Mouse (Mus musculus) limb, embryonic 15.5 days (tissue): ENCODE measurements around the gene Ranbp2. TPM values are rescaled to one million over a fixed set of nuclear protein-coding genes. Genes with fewer than 3 reads are reported as not detected.

ENCODE experiments used
- ATAC-seq: fragments of 200-750 bp; cut with Nextera tagmentation; 2 replicates; pipeline ENCODE4 v1.8.0; 2017; ENCODE audit warnings: low read depth, moderate TSS enrichment; ENCODE audit not compliant: insufficient number of reproducible peaks, low FRiP score, low TSS enrichment
- H3K27ac ChIP-seq: fragments of 300-500 bp; sonication (generic); 2 replicates; pipeline ENCODE4 v1.5.1; 2015; ENCODE audit warnings: moderate library complexity, mild to moderate bottlenecking, inconsistent platforms
- H3K27me3 ChIP-seq: fragments of 300-500 bp; sonication (generic); 2 replicates; pipeline ENCODE4 v1.6.1; 2015; ENCODE audit warnings: inconsistent platforms
- H3K36me3 ChIP-seq: fragments of 300-500 bp; sonication (generic); 2 replicates; pipeline ENCODE4 v1.6.1; 2015; ENCODE audit warnings: inconsistent platforms
- H3K4me1 ChIP-seq: fragments of 300-500 bp; sonication (generic); 2 replicates; pipeline ENCODE4 v1.6.1; 2015; ENCODE audit warnings: inconsistent platforms
- H3K4me2 ChIP-seq: fragments of 300-500 bp; sonication (generic); 2 replicates; pipeline ENCODE4 v1.6.1; 2015; ENCODE audit warnings: mild to moderate bottlenecking, inconsistent platforms
- H3K4me3 ChIP-seq: fragments of 300-500 bp; sonication (generic); 2 replicates; pipeline ENCODE4 v1.5.1; 2015; ENCODE audit warnings: mild to moderate bottlenecking, inconsistent platforms
- H3K9ac ChIP-seq: fragments of 300-500 bp; sonication (generic); 2 replicates; pipeline ENCODE4 v1.6.1; 2015; ENCODE audit warnings: inconsistent platforms
- H3K9me3 ChIP-seq: fragments of 300-500 bp; sonication (generic); 2 replicates; pipeline ENCODE4 v1.6.1; 2016; ENCODE audit warnings: inconsistent platforms
- WGBS: fragments of 180-500 bp; shearing (Covaris S2); methylation state at CpG from one replicate; pipeline ENCODE4 v1.1.7; 2015; 5-methylcytosine and 5-hydroxymethylcytosine counted together
- polyA plus RNA-seq: library from polyadenylated mRNA; unstranded; fragments of >200 nt; fragmentation: Nextera tagmentation; extraction: Ambion mirVana; gene quantifications from 2 replicates; pipeline ENCODE4 v1.2.1, GENCODE M21; 2015

Ranbp2 gene
- polyA plus RNA-seq: 18.6 and 22.5 TPM in 2 replicates

GRCm38 (mm10) chr10:58446384-58447279 lies at the start of gene Ranbp2:
TSS of gene Ranbp2 (plus strand) at chr10:58446920.
- Histone ChIP-seq H3K4me1 (peaks cover 7% of the 10 kb centered on the region; the same call in 1 of the 2 replicates), H3K9ac (peak within 1 kb of the TSS; percentile 97), H3K4me3 (peak within 1 kb of the TSS; percentile 96), H3K4me2 (peak within 1 kb of the TSS; percentile 53), H3K36me3 (no peaks in the 10 kb centered on the region), H3K9me3 (no peaks in the 10 kb centered on the region), H3K27ac (peak within 1 kb of the TSS; percentile 98), H3K27me3 (no peaks in the 10 kb centered on the region)
- ATAC-seq: peak; percentile 97
- WGBS: under 1% methylated on average over 88 of the region's 91 CpGs

- H3K4me1 ChIP-seq: no peaks in the 10 kb centered on the region
- H3K27me3 ChIP-seq: no peaks in the 10 kb centered on the region
- H3K9me3 ChIP-seq: no peaks in the 10 kb centered on the region
- H3K9ac ChIP-seq: no peak overlapping the region
- ATAC-seq: no peak
- no peak overlapping the region for H3K4me2 ChIP-seq
- 84% methylated on average over 8 of the region's 8 CpGs for WGBS
- H3K4me3 ChIP-seq: no peak overlapping the region
- H3K36me3 ChIP-seq: peaks cover 18% of the 10 kb centered on the region
- H3K27ac ChIP-seq: no peak overlapping the region
Observed at GRCm38 (mm10) chr10:58398941-58399340, 47.8 kb upstream of the Ranbp2 start.

- Histone ChIP-seq H3K36me3 (peaks cover 23% of the 10 kb centered on the region), H3K27me3 (no peaks in the 10 kb centered on the region), H3K4me2 (no peak overlapping the region), H3K4me3 (no peak overlapping the region), H3K4me1 (no peaks in the 10 kb centered on the region), H3K9me3 (no peaks in the 10 kb centered on the region), H3K9ac (no peak overlapping the region), H3K27ac (no peak overlapping the region)
- ATAC-seq: no peak
- WGBS: 70% methylated on average over 3 of the region's 3 CpGs
Observed at GRCm38 (mm10) chr10:58401838-58402237, 44.9 kb upstream of the Ranbp2 start.

DNA sequence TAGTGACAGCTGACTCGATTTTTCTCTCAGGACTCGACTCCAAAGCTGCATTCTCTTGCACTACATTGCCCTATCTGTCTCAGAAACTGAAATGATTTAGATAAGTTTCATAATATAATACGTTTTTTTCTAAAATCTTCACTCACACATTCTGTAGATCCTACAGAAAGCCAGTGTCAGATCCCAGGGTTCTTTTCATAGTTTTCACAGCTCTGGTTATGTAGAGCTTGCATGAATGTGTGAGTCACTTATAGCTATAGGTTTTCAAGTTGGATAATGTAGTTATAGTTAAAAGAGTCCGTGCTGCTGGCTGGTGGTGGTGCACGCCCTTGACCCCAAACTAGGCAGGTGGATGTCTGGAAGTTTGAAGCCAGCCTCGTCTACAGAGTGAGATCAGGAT lies 42.1 kb upstream of the Ranbp2 start:
- 85% methylated on average over 6 of the region's 6 CpGs for WGBS
- Histone ChIP-seq H3K4me1 (no peaks in the 10 kb centered on the region), H3K4me2 (no peak overlapping the region), H3K27me3 (no peaks in the 10 kb centered on the region), H3K9me3 (no peaks in the 10 kb centered on the region), H3K27ac (no peak overlapping the region), H3K4me3 (no peak overlapping the region), H3K9ac (no peak overlapping the region), H3K36me3 (peaks cover 24% of the 10 kb centered on the region)
- ATAC-seq: no peak

- no peak for ATAC-seq
- Histone ChIP-seq H3K9ac (no peak overlapping the region), H3K9me3 (no peaks in the 10 kb centered on the region), H3K27me3 (no peaks in the 10 kb centered on the region), H3K4me1 (no peaks in the 10 kb centered on the region), H3K36me3 (peaks cover 29% of the 10 kb centered on the region), H3K4me3 (no peak overlapping the region), H3K4me2 (no peak overlapping the region), H3K27ac (no peak overlapping the region)
- 81% methylated on average over 4 of the region's 4 CpGs for WGBS
Observed at GRCm38 (mm10) chr10:58405285-58405948, 41.3 kb upstream of the Ranbp2 start.

DNA sequence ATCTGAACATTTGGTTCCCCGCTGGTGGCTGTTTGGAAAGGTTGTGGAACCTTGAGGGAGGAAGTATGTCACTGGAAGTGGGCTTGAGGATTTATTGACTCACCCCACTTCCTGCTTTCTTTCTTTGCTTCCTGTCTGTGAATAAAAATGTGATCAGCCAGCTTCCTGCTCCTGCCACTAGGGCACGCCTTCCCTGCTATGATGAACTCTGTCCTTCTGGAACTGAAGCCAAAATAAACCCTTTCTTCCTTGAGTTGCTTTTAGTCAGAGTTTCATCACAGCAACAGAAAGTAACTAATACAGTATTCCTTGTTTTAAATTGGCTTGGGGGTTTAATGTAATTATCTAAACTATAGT lies 40.8 kb upstream of the Ranbp2 start:
- 89% methylated on average over 2 of the region's 2 CpGs for WGBS
- H3K4me3 ChIP-seq: no peak overlapping the region
- H3K9ac ChIP-seq: no peak overlapping the region
- H3K36me3 ChIP-seq: peaks cover 31% of the 10 kb centered on the region
- ATAC-seq: no peak
- H3K9me3 ChIP-seq: no peaks in the 10 kb centered on the region
- H3K27me3 ChIP-seq: no peaks in the 10 kb centered on the region
- H3K27ac ChIP-seq: no peak overlapping the region
- H3K4me2 ChIP-seq: no peak overlapping the region
- no peaks in the 10 kb centered on the region for H3K4me1 ChIP-seq

GRCm38 (mm10) chr10:58412331-58412730 lies 34.4 kb upstream of the Ranbp2 start:
- Histone ChIP-seq H3K9me3 (no peaks in the 10 kb centered on the region), H3K36me3 (peaks cover 60% of the 10 kb centered on the region)

DNA sequence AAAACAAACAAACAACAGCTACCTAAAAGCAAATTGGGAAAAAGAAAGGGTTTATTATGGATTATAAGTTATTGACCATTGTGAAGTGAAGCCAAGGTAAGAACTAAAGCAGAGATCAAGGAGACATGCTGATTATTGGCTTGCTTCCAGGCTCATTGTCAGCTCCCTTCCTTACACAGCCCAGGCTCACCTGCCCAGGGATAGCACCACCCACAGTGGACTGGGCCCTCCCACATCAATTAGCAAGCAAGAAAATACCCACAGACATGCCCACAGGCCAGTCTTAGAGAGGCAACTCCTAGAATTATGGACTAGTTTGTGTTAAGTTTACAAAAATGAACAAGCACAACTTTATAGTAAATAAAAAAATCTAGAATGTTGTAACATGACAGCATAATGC lies 33.9 kb upstream of the Ranbp2 start:
- H3K9me3 ChIP-seq: no peaks in the 10 kb centered on the region
- no peaks in the 10 kb centered on the region for H3K4me1 ChIP-seq
- H3K9ac ChIP-seq: no peak overlapping the region
- no peak overlapping the region for H3K4me3 ChIP-seq
- H3K27me3 ChIP-seq: no peaks in the 10 kb centered on the region
- peaks cover 60% of the 10 kb centered on the region for H3K36me3 ChIP-seq
- ATAC-seq: no peak
- no peak overlapping the region for H3K27ac ChIP-seq
- H3K4me2 ChIP-seq: no peak overlapping the region

More at GRCm38 (mm10) chr10:58412331-58412730, 34.4 kb upstream of the Ranbp2 start:
- 88% methylated on average over 4 of the region's 4 CpGs for WGBS
- no peak overlapping the region for H3K4me2 ChIP-seq
- no peak for ATAC-seq
- H3K4me3 ChIP-seq: no peak overlapping the region
- H3K27me3 ChIP-seq: no peaks in the 10 kb centered on the region
- H3K9ac ChIP-seq: no peak overlapping the region
- H3K27ac ChIP-seq: no peak overlapping the region
- no peaks in the 10 kb centered on the region for H3K4me1 ChIP-seq

DNA sequence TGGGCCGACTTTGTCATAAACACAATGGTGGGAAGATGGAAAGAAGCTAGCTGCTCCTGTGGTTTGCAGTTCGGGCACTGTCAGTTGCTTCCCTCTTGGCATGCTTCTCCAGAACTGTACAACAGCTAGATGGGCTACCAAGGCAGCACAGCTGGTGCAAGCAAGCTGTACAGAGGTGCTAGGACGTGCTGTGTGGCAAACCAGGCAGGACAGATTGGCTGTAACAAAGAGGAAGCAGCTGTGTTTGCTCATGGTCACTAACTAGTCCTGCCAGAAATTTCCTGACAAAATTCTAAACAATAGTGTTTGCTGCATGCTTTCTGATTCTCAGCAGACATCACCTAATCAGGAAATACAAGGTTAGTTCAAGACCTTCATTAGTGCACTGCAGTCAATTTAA lies 30.0 kb upstream of the Ranbp2 start:
- WGBS: 87% methylated on average over 3 of the region's 3 CpGs
- no peak for ATAC-seq
- no peak overlapping the region for H3K4me3 ChIP-seq
- no peaks in the 10 kb centered on the region for H3K9me3 ChIP-seq
- H3K27me3 ChIP-seq: no peaks in the 10 kb centered on the region
- H3K4me1 ChIP-seq: no peaks in the 10 kb centered on the region
- H3K9ac ChIP-seq: no peak overlapping the region
- H3K4me2 ChIP-seq: no peak overlapping the region
- no peak overlapping the region for H3K27ac ChIP-seq
- H3K36me3 ChIP-seq: peaks cover 40% of the 10 kb centered on the region

DNA sequence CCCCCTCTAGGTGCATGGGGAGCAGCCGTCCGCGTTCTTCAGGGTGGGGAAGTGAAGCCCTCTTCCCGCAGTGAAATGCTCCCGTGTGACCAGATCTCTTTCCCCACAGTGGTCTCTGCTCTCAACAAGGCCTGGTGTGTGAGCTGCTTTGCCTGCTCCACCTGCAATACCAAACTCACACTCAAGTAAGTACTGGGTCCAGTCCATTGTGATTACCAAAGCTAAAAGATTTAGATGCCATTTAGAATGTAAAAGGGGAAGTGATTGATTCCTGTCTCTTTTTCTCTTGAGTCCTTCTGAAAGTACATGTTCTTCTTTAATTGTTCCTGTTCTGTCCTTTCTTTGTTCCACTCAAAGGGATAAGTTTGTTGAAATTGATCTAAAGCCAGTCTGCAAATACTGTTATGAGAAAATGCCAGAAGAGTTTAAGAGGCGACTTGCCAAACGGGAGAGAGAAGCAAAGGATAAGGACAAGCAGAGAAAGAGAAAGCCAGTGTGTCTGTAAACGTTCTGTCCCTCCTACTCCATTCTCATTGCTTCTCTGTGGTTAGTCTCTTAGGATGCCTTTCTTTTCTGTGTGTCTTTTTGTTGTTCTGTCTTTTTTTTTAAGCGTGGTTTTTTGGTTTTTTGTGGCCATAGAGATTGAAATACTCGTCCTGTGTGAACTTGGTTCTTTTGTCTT lies 28.3 kb upstream of the Ranbp2 start:
- no peaks in the 10 kb centered on the region for H3K27me3 ChIP-seq
- no peak for ATAC-seq
- H3K36me3 ChIP-seq: peaks cover 33% of the 10 kb centered on the region
- H3K4me2 ChIP-seq: no peak overlapping the region
- H3K9ac ChIP-seq: no peak overlapping the region
- H3K27ac ChIP-seq: no peak overlapping the region
- WGBS: 85% methylated on average over 10 of the region's 10 CpGs
- H3K4me3 ChIP-seq: no peak overlapping the region
- H3K9me3 ChIP-seq: no peaks in the 10 kb centered on the region
- no peaks in the 10 kb centered on the region for H3K4me1 ChIP-seq

GRCm38 (mm10) chr10:58427930-58428329 lies 18.8 kb upstream of the Ranbp2 start:
- H3K4me3 ChIP-seq: no peak overlapping the region
- ATAC-seq: no peak
- WGBS: 90% methylated on average over 2 of the region's 2 CpGs

GRCm38 (mm10) chr10:58445850-58446249 lies 870 bp upstream of the Ranbp2 start:
- Histone ChIP-seq H3K4me3 (peak overlapping the region; percentile 96), H3K9ac (peak overlapping the region; percentile 63), H3K27me3 (no peaks in the 10 kb centered on the region), H3K4me2 (peak overlapping the region; percentile 53), H3K9me3 (no peaks in the 10 kb centered on the region), H3K4me1 (peaks cover 7% of the 10 kb centered on the region; the same call in 1 of the 2 replicates), H3K27ac (peak overlapping the region; percentile 98), H3K36me3 (no peaks in the 10 kb centered on the region)
- WGBS: 17% methylated on average over 9 of the region's 9 CpGs
- ATAC-seq: no peak

More at GRCm38 (mm10) chr10:58427930-58428329, 18.8 kb upstream of the Ranbp2 start:
- H3K36me3 ChIP-seq: peaks cover 22% of the 10 kb centered on the region; the same call in 1 of the 2 replicates
- no peaks in the 10 kb centered on the region for H3K27me3 ChIP-seq
- no peak overlapping the region for H3K4me2 ChIP-seq
- H3K4me1 ChIP-seq: no peaks in the 10 kb centered on the region
- H3K9me3 ChIP-seq: no peaks in the 10 kb centered on the region
- no peak overlapping the region for H3K27ac ChIP-seq
- no peak overlapping the region for H3K9ac ChIP-seq
